In genomic region chr6:72519892-72520663, GRCm38 (mm10) we compare ENCODE assay signal across 8 mouse cellular contexts. TPM values are rescaled to one million over a fixed set of nuclear protein-coding genes. Genes with fewer than 3 reads are reported as not detected.
DNase-seq lines count a peak whose midpoint lies in the region; ATAC-seq lines count a peak whose summit lies in the region.

No protein-coding gene starts in this region.

- peak overlapping the region; percentile 18; the same call in 1 of the 2 replicates for H3K4me2 ChIP-seq in kidney, embryonic 14.5 days (replicated peaks; ENCODE audit: low read depth, low read length)
- peak overlapping the region; percentile 28 for H3K4me2 ChIP-seq in embryonic facial prominence, embryonic 12.5 days (replicated peaks)
- peak overlapping the region; percentile 18; the same call in 1 of the 2 replicates for H3K4me2 ChIP-seq in heart, embryonic 15.5 days
- H3K4me2 ChIP-seq in neural tube, embryonic 11.5 days (ENCODE audit: low read depth), result peak overlapping the region; percentile 18

- no peak overlapping the region for H3K4me3 ChIP-seq in kidney, embryonic 14.5 days (ENCODE audit: low read length)
- H3K4me3 ChIP-seq in embryonic facial prominence, embryonic 12.5 days, result no peak overlapping the region
- no peak overlapping the region for H3K4me3 ChIP-seq in heart, embryonic 15.5 days
- H3K4me3 ChIP-seq in neural tube, embryonic 11.5 days (ENCODE audit: low read depth, low read length), result no peak overlapping the region

- no peak overlapping the region for H3K9ac ChIP-seq in kidney, embryonic 14.5 days (ENCODE audit: low read depth, low read length)
- no peak overlapping the region for H3K9ac ChIP-seq in embryonic facial prominence, embryonic 12.5 days
- no peak overlapping the region for H3K9ac ChIP-seq in heart, embryonic 15.5 days
- peak overlapping the region; percentile 19 for H3K9ac ChIP-seq in neural tube, embryonic 11.5 days (ENCODE audit: low read length)

- no peak for DNase-seq in kidney, adult 11 months
- peak; percentile 76 to 77 for DNase-seq in left cerebral cortex, postnatal 10 days (ENCODE audit: extremely low spot score in 1 of 2, low spot score in 2 of 2)
- DNase-seq in neural tube, embryonic 11.5 days (ENCODE audit: low spot score), result peak; percentile 80

- peaks cover 13% of the 10 kb centered on the region; the same call in 1 of the 2 replicates for H3K4me1 ChIP-seq in kidney, embryonic 14.5 days (ENCODE audit: control insufficient read depth, insufficient read depth, low read length)
- H3K4me1 ChIP-seq in embryonic facial prominence, embryonic 12.5 days, result peaks cover 19% of the 10 kb centered on the region
- H3K4me1 ChIP-seq in heart, embryonic 15.5 days (replicated peaks), result peaks cover 10% of the 10 kb centered on the region
- H3K4me1 ChIP-seq in neural tube, embryonic 11.5 days (ENCODE audit: control insufficient read depth, insufficient read depth, low read length), result peaks cover 17% of the 10 kb centered on the region

- H3K9me3 ChIP-seq in kidney, embryonic 14.5 days (ENCODE audit: control insufficient read depth, low read length), result no peaks in the 10 kb centered on the region
- no peaks in the 10 kb centered on the region for H3K9me3 ChIP-seq in embryonic facial prominence, embryonic 12.5 days
- no peaks in the 10 kb centered on the region for H3K9me3 ChIP-seq in heart, embryonic 15.5 days (replicated peaks)
- no peaks in the 10 kb centered on the region for H3K9me3 ChIP-seq in neural tube, embryonic 11.5 days (ENCODE audit: control insufficient read depth, low read length)

- 19% methylated on average over 10 of the region's 10 CpGs for WGBS in kidney, embryonic 14.5 days
- 16% methylated on average over 10 of the region's 10 CpGs for WGBS in embryonic facial prominence, embryonic 12.5 days
- WGBS in heart, embryonic 15.5 days, result 25% methylated on average over 10 of the region's 10 CpGs
- WGBS in neural tube, embryonic 11.5 days, result 7% methylated on average over 10 of the region's 10 CpGs

- no peaks in the 10 kb centered on the region for H3K36me3 ChIP-seq in kidney, embryonic 14.5 days (ENCODE audit: control insufficient read depth, insufficient read depth, low read length)
- H3K36me3 ChIP-seq in embryonic facial prominence, embryonic 12.5 days, result no peaks in the 10 kb centered on the region
- H3K36me3 ChIP-seq in heart, embryonic 15.5 days, result no peaks in the 10 kb centered on the region
- no peaks in the 10 kb centered on the region for H3K36me3 ChIP-seq in neural tube, embryonic 11.5 days (ENCODE audit: control insufficient read depth, insufficient read depth, low read length)

- no peaks in the 10 kb centered on the region for H3K27me3 ChIP-seq in kidney, embryonic 14.5 days (ENCODE audit: control insufficient read depth, insufficient read depth, low read length)
- no peaks in the 10 kb centered on the region for H3K27me3 ChIP-seq in embryonic facial prominence, embryonic 12.5 days
- H3K27me3 ChIP-seq in heart, embryonic 15.5 days, result no peaks in the 10 kb centered on the region
- no peaks in the 10 kb centered on the region for H3K27me3 ChIP-seq in neural tube, embryonic 11.5 days (ENCODE audit: control insufficient read depth, insufficient read depth, low read length)

- ATAC-seq in kidney, embryonic 14.5 days (ENCODE audit: low FRiP score, low TSS enrichment), result peak; percentile 70
- ATAC-seq in embryonic facial prominence, embryonic 12.5 days (ENCODE audit: insufficient number of reproducible peaks, insufficient read depth, low FRiP score, low TSS enrichment), result 0 out of 2 replicates have a peak, but pooled peaks have one; percentile 29
- peak; percentile 58; the same call in 1 of the 2 replicates for ATAC-seq in heart, embryonic 15.5 days (replicated peaks; ENCODE audit: insufficient number of reproducible peaks, insufficient read depth, low FRiP score, low read depth)
- ATAC-seq in neural tube, embryonic 11.5 days (ENCODE audit: insufficient read depth, low FRiP score, low TSS enrichment), result peak; percentile 85
- no peak for ATAC-seq in CD4-positive, CD25-positive, alpha-beta regulatory T cell, adult 4 months
- no peak for ATAC-seq in megakaryocyte-erythroid progenitor cell, adult 5-6 weeks (replicated peaks; ENCODE audit: low FRiP score, low TSS enrichment, poor library complexity, severe bottlenecking)

- intact Hi-C loops in left cerebral cortex, postnatal 10 days (cut with DNase I), result no loop called here

- 0 out of 2 replicates have a peak overlapping the region, but pooled peaks have one; percentile 24 for H3K27ac ChIP-seq in kidney, embryonic 14.5 days (ENCODE audit: low read depth, low read length)
- H3K27ac ChIP-seq in embryonic facial prominence, embryonic 12.5 days, result peak overlapping the region; percentile 66; the same call in 1 of the 2 replicates
- peak overlapping the region; percentile 50; the same call in 1 of the 2 replicates for H3K27ac ChIP-seq in heart, embryonic 15.5 days
- peak overlapping the region; percentile 91 for H3K27ac ChIP-seq in neural tube, embryonic 11.5 days (ENCODE audit: low read depth, low read length)

RNA-seq across cellular contexts. Expression of gene Sh2d6, which starts 1.4 kb away (rescaled TPM):
- polyA plus RNA-seq in kidney, embryonic 14.5 days (2014; fragmentation: Nextera tagmentation; extraction: Ambion mirVana), result not detected in 2 replicates
- polyA plus RNA-seq in embryonic facial prominence, embryonic 12.5 days (2016; fragmentation: Nextera tagmentation; extraction: Ambion mirVana), result not detected in 2 replicates
- polyA plus RNA-seq in heart, embryonic 15.5 days (2015; fragmentation: Nextera tagmentation; extraction: Ambion mirVana), result not detected in 2 replicates
- 1 to 10 TPM; 1.1 to 1.2 TPM for total RNA-seq in left cerebral cortex, postnatal 10 days (2021)
- not detected in 2 replicates for polyA plus RNA-seq in neural tube, embryonic 11.5 days (2014; fragmentation: Nextera tagmentation; extraction: Ambion mirVana)
- polyA plus RNA-seq in CD4-positive, CD25-positive, alpha-beta regulatory T cell, adult 4 months (2017; shearing (Covaris generic)), result not detected
- not detected in 2 replicates for total RNA-seq in megakaryocyte-erythroid progenitor cell, adult 5-6 weeks (2014; fragmentation: Nextera tagmentation)
- total RNA-seq in megakaryocyte-erythroid progenitor cell, adult 5-6 weeks (2017), result not detected in 2 replicates

RNA-seq across cellular contexts. Expression of gene Capg, which starts 24.1 kb away (rescaled TPM):
- 63.8 and 66.6 TPM in 2 replicates for polyA plus RNA-seq in kidney, embryonic 14.5 days (2014; fragmentation: Nextera tagmentation; extraction: Ambion mirVana)
- polyA plus RNA-seq in embryonic facial prominence, embryonic 12.5 days (2016; fragmentation: Nextera tagmentation; extraction: Ambion mirVana), result 25.9 and 28.0 TPM in 2 replicates
- 22.6 and 36.5 TPM in 2 replicates for polyA plus RNA-seq in heart, embryonic 15.5 days (2015; fragmentation: Nextera tagmentation; extraction: Ambion mirVana)
- 1 to 10 TPM; 2.8 to 4.0 TPM for total RNA-seq in left cerebral cortex, postnatal 10 days (2021)
- polyA plus RNA-seq in neural tube, embryonic 11.5 days (2014; fragmentation: Nextera tagmentation; extraction: Ambion mirVana), result 10.1 and 10.2 TPM in 2 replicates
- 100 to 1,000 TPM; 547 to 812 TPM for polyA plus RNA-seq in CD4-positive, CD25-positive, alpha-beta regulatory T cell, adult 4 months (2017; shearing (Covaris generic))
- 23.7 and 36.7 TPM in 2 replicates for total RNA-seq in megakaryocyte-erythroid progenitor cell, adult 5-6 weeks (2014; fragmentation: Nextera tagmentation)
- total RNA-seq in megakaryocyte-erythroid progenitor cell, adult 5-6 weeks (2017), result 37.9 and 39.3 TPM in 2 replicates

Comparison
In these comparisons a context has a peak if more than half of its experiments do, and no peak if none do; other contexts are left out.
1. ATAC-seq: peak in kidney, embryonic 14.5 days (single experiment), embryonic facial prominence, embryonic 12.5 days (single experiment), heart, embryonic 15.5 days (single experiment) and neural tube, embryonic 11.5 days (single experiment); none in CD4-positive, CD25-positive, alpha-beta regulatory T cell, adult 4 months (single experiment) and megakaryocyte-erythroid progenitor cell, adult 5-6 weeks (single experiment).
2. H3K27ac ChIP-seq: peak in every context shown above with its lines; median percentile 91 in neural tube, embryonic 11.5 days; 66 in embryonic facial prominence, embryonic 12.5 days; 50 in heart, embryonic 15.5 days; 24 in kidney, embryonic 14.5 days.
3. Peak in every context shown above with its lines, with median percentiles within 50 percentile points of each other: H3K4me2 ChIP-seq.